Comparison of ENCODE assay signal across 8 mouse cellular contexts in genomic region chr1:93634481-93634891, GRCm38 (mm10). TPM values are rescaled to one million over a fixed set of nuclear protein-coding genes. Genes with fewer than 3 reads are reported as not detected.
A peak's percentile ranks its signal among the peaks of the same experiment; 100 is the strongest.
DNase-seq lines count a peak whose midpoint lies in the region; ATAC-seq and TF ChIP-seq lines count a peak whose summit lies in the region.

No protein-coding gene starts in this region.

- 4% methylated on average over 6 of the region's 6 CpGs for WGBS in embryonic facial prominence, embryonic 14.5 days
- WGBS in heart, embryonic 14.5 days = 3% methylated on average over 6 of the region's 6 CpGs
- WGBS in liver, embryonic 11.5 days = 6% methylated on average over 6 of the region's 6 CpGs

- TF ChIP-seq CTCF in testis, adult 2 months (IDR thresholded peaks at IDR 0.05; ENCODE audit: control insufficient read depth, insufficient read depth, insufficient replicate concordance, low read depth, low read length) = no peak

- H3K27ac ChIP-seq in testis, adult 2 months (ENCODE audit: control insufficient read depth, insufficient read depth, low read depth, low read length) = peak overlapping the region; percentile 70
- H3K27ac ChIP-seq in embryonic facial prominence, embryonic 14.5 days (replicated peaks; ENCODE audit: low read depth, low read length) = peak overlapping the region; percentile 88
- peak overlapping the region; percentile 40 to 88 for H3K27ac ChIP-seq in heart, embryonic 14.5 days (replicated peaks in 1 of 2; ENCODE audit: control insufficient read depth in 1 of 2, insufficient read depth in 1 of 2, low read depth in 2 of 2, low read length in 2 of 2)
- H3K27ac ChIP-seq in liver, embryonic 11.5 days (ENCODE audit: low read depth, low read length) = peak overlapping the region; percentile 90; the same call in 1 of the 2 replicates

- no peaks in the 10 kb centered on the region for H3K9me3 ChIP-seq in embryonic facial prominence, embryonic 14.5 days (ENCODE audit: control insufficient read depth, low read length)
- no peaks in the 10 kb centered on the region for H3K9me3 ChIP-seq in heart, embryonic 14.5 days (ENCODE audit: control insufficient read depth, low read length)
- no peaks in the 10 kb centered on the region for H3K9me3 ChIP-seq in liver, embryonic 11.5 days (ENCODE audit: control insufficient read depth, low read length)

- H3K9ac ChIP-seq in embryonic facial prominence, embryonic 14.5 days (ENCODE audit: low read depth, low read length) = peak overlapping the region; percentile 92
- H3K9ac ChIP-seq in heart, embryonic 14.5 days (ENCODE audit: low read length) = peak overlapping the region; percentile 89
- peak overlapping the region; percentile 91 for H3K9ac ChIP-seq in liver, embryonic 11.5 days (ENCODE audit: low read depth, low read length)

- no peak for ATAC-seq in embryonic facial prominence, embryonic 14.5 days (ENCODE audit: low read depth)
- 0 out of 2 replicates have a peak, but pooled peaks have one; percentile 1 for ATAC-seq in heart, embryonic 14.5 days (ENCODE audit: insufficient number of reproducible peaks, insufficient read depth, low FRiP score, low read depth)
- ATAC-seq in liver, embryonic 11.5 days (replicated peaks; ENCODE audit: low FRiP score) = no peak
- no peak for ATAC-seq in activated CD4-positive, CD25-positive, alpha-beta regulatory T cell, adult 4 months

- H3K27me3 ChIP-seq in testis, adult 2 months (ENCODE audit: control insufficient read depth, insufficient read depth, low read length) = no peaks in the 10 kb centered on the region
- no peaks in the 10 kb centered on the region for H3K27me3 ChIP-seq in embryonic facial prominence, embryonic 14.5 days (replicated peaks; ENCODE audit: control insufficient read depth, insufficient read depth, low read length)
- no peaks in the 10 kb centered on the region for H3K27me3 ChIP-seq in heart, embryonic 14.5 days (ENCODE audit: control insufficient read depth, insufficient read depth, low read length)
- H3K27me3 ChIP-seq in liver, embryonic 11.5 days (replicated peaks; ENCODE audit: control insufficient read depth, insufficient read depth, low read length) = no peaks in the 10 kb centered on the region

- peaks cover 1% of the 10 kb centered on the region; the same call in 1 of the 2 replicates for H3K36me3 ChIP-seq in testis, adult 2 months (ENCODE audit: control insufficient read depth, insufficient read depth, low read length)
- peaks cover 19% of the 10 kb centered on the region for H3K36me3 ChIP-seq in embryonic facial prominence, embryonic 14.5 days (ENCODE audit: control insufficient read depth, insufficient read depth, low read length)
- H3K36me3 ChIP-seq in heart, embryonic 14.5 days (ENCODE audit: control insufficient read depth, insufficient read depth, low read length) = peaks cover 12% of the 10 kb centered on the region; the same call in 1 of the 2 replicates
- H3K36me3 ChIP-seq in liver, embryonic 11.5 days (ENCODE audit: control insufficient read depth, insufficient read depth, low read length) = no peaks in the 10 kb centered on the region; the same call in 1 of the 2 replicates

- H3K4me1 ChIP-seq in testis, adult 2 months (ENCODE audit: control insufficient read depth, insufficient read depth, low read length) = peaks cover 14% of the 10 kb centered on the region
- H3K4me1 ChIP-seq in embryonic facial prominence, embryonic 14.5 days (ENCODE audit: control insufficient read depth, insufficient read depth, low read length) = peaks cover 9% of the 10 kb centered on the region
- peaks cover 3 to 27% of the 10 kb centered on the region in 2 experiments; a peak in 3 of 4 replicates for H3K4me1 ChIP-seq in heart, embryonic 14.5 days (ENCODE audit: control insufficient read depth in 2 of 2, insufficient read depth in 2 of 2, low read length in 2 of 2)
- peaks cover 30% of the 10 kb centered on the region for H3K4me1 ChIP-seq in liver, embryonic 11.5 days (replicated peaks; ENCODE audit: control insufficient read depth, insufficient read depth, low read length)

- no peak for TF ChIP-seq POLR2A in testis, adult 2 months (IDR thresholded peaks at IDR 0.05; ENCODE audit: control insufficient read depth, low read depth, low read length)

- H3K4me2 ChIP-seq in embryonic facial prominence, embryonic 14.5 days (ENCODE audit: low read depth, low read length) = peak overlapping the region; percentile 87
- H3K4me2 ChIP-seq in heart, embryonic 14.5 days (ENCODE audit: low read length) = peak overlapping the region; percentile 90
- H3K4me2 ChIP-seq in liver, embryonic 11.5 days = peak overlapping the region; percentile 95

- peak overlapping the region; percentile 81 for H3K4me3 ChIP-seq in testis, adult 2 months (ENCODE audit: control insufficient read depth, low read depth, low read length)
- H3K4me3 ChIP-seq in embryonic facial prominence, embryonic 14.5 days (ENCODE audit: low read depth, low read length) = peak overlapping the region; percentile 97
- H3K4me3 ChIP-seq in heart, embryonic 14.5 days (ENCODE audit: control insufficient read depth in 1 of 2, insufficient read depth in 1 of 2, low read depth in 1 of 2, low read length in 2 of 2) = peak overlapping the region; percentile 74 to 92
- H3K4me3 ChIP-seq in liver, embryonic 11.5 days (ENCODE audit: low read depth, low read length) = peak overlapping the region; percentile 97

- DNase-seq in testis, postnatal 10 days (ENCODE audit: low spot score) = no peak
- peak; percentile 73 for DNase-seq in embryonic facial prominence, embryonic 14.5 days (ENCODE audit: low spot score)
- DNase-seq in kidney, postnatal 10 days = peak; percentile 78
- peak; percentile 47 for DNase-seq in liver, embryonic 11.5 days (ENCODE audit: low spot score)
- peak; percentile 36 for DNase-seq in neural tube, embryonic 10.5 days (ENCODE audit: extremely low spot score, low spot score)

RNA-seq across cellular contexts. Expression of gene Stk25, which starts 24.0 kb away (rescaled TPM):
- polyA plus RNA-seq in testis, adult 2 months (2012; rRNA removed) = 182 and 191 TPM in 2 replicates
- polyA plus RNA-seq in embryonic facial prominence, embryonic 14.5 days (2014; fragmentation: Nextera tagmentation; extraction: Ambion mirVana) = 190 and 200 TPM in 2 replicates
- polyA plus RNA-seq in heart, embryonic 14.5 days (2014; fragmentation: Nextera tagmentation; extraction: Ambion mirVana) = 154 and 164 TPM in 2 replicates
- polyA plus RNA-seq in liver, embryonic 11.5 days (2014; fragmentation: Nextera tagmentation; extraction: Ambion mirVana) = 97.7 and 102 TPM in 2 replicates
- polyA plus RNA-seq in activated CD4-positive, CD25-positive, alpha-beta regulatory T cell, adult 4 months (2017; shearing (Covaris generic)) = 10 to 100 TPM; 28.6 to 32.3 TPM

RNA-seq across cellular contexts. Expression of gene Bok, which starts 51.0 kb away (rescaled TPM):
- polyA plus RNA-seq in testis, adult 2 months (2012; rRNA removed) = 5.6 and 9.7 TPM in 2 replicates
- 38.7 and 42.8 TPM in 2 replicates for polyA plus RNA-seq in embryonic facial prominence, embryonic 14.5 days (2014; fragmentation: Nextera tagmentation; extraction: Ambion mirVana)
- 33.8 and 37.0 TPM in 2 replicates for polyA plus RNA-seq in heart, embryonic 14.5 days (2014; fragmentation: Nextera tagmentation; extraction: Ambion mirVana)
- 11.3 and 12.2 TPM in 2 replicates for polyA plus RNA-seq in liver, embryonic 11.5 days (2014; fragmentation: Nextera tagmentation; extraction: Ambion mirVana)
- not detected for polyA plus RNA-seq in activated CD4-positive, CD25-positive, alpha-beta regulatory T cell, adult 4 months (2017; shearing (Covaris generic))
